Mouse (Mus musculus) kidney, adult 9 months (tissue): Measurements from ENCODE around the gene Tmem237.

ENCODE experiments used
- DNase-seq: peaks from one replicate; pipeline ENCODE4 v3.0.0; 2022

Gene Tmem237

GRCm38 (mm10) chr1:59119720-59120457 is at the start of gene Tmem237:
Gene Tmem237 (minus strand): TSS chr1:59120408.
- peak; percentile 89 for DNase-seq

GRCm38 (mm10) chr1:59169586-59169985 is 49.4 kb upstream of the Tmem237 start:
- DNase-seq: peak; percentile 70

- peak; percentile 65 for DNase-seq
Measured at GRCm38 (mm10) chr1:59168556-59168955, 48.3 kb upstream of the Tmem237 start.

GRCm38 (mm10) chr1:59167654-59168425 is 47.6 kb upstream of the Tmem237 start:
- no peak for DNase-seq

- DNase-seq: peak; percentile 65
Measured at GRCm38 (mm10) chr1:59166232-59166905, 46.2 kb upstream of the Tmem237 start.

- no peak for DNase-seq
Measured at GRCm38 (mm10) chr1:59163918-59164317, 43.7 kb upstream of the Tmem237 start.

GRCm38 (mm10) chr1:59163030-59163461 is 42.8 kb upstream of the Tmem237 start, which contains the start of gene Mpp4:
Gene Mpp4 (minus strand): TSS chr1:59163389.
- DNase-seq: no peak

GRCm38 (mm10) chr1:59162309-59163024 is 42.3 kb upstream of the Tmem237 start:
- DNase-seq: no peak

GRCm38 (mm10) chr1:59161396-59161795 is 41.2 kb upstream of the Tmem237 start:
- DNase-seq: no peak

- peak; percentile 83 for DNase-seq
Measured at GRCm38 (mm10) chr1:59160871-59161270, 40.7 kb upstream of the Tmem237 start.

- DNase-seq: no peak
Measured at GRCm38 (mm10) chr1:59159136-59159535, 38.9 kb upstream of the Tmem237 start.

GRCm38 (mm10) chr1:59158498-59158897 is 38.3 kb upstream of the Tmem237 start:
- DNase-seq: no peak

- DNase-seq: peak; percentile 93
Measured at GRCm38 (mm10) chr1:59157846-59158245, 37.6 kb upstream of the Tmem237 start.

GRCm38 (mm10) chr1:59152346-59152745 is 32.1 kb upstream of the Tmem237 start:
- DNase-seq: peak; percentile 71

- no peak for DNase-seq
Measured at GRCm38 (mm10) chr1:59150542-59150941, 30.3 kb upstream of the Tmem237 start.

- DNase-seq: peak; percentile 70
Measured at GRCm38 (mm10) chr1:59144543-59144942, 24.3 kb upstream of the Tmem237 start.

GRCm38 (mm10) chr1:59142809-59143208 is 22.6 kb upstream of the Tmem237 start:
- DNase-seq: peak; percentile 84

- DNase-seq: no peak
Measured at GRCm38 (mm10) chr1:59134419-59134818, 14.2 kb upstream of the Tmem237 start.

- DNase-seq: no peak
Measured at GRCm38 (mm10) chr1:59128879-59129278, 8.7 kb upstream of the Tmem237 start.

GRCm38 (mm10) chr1:59125558-59125957 is 5.3 kb upstream of the Tmem237 start:
- DNase-seq: no peak

GRCm38 (mm10) chr1:59110524-59110923 is 9.7 kb downstream of the Tmem237 start:
- peak; percentile 75 for DNase-seq

- peak; percentile 78 for DNase-seq
Measured at GRCm38 (mm10) chr1:59102071-59102470, 18.1 kb downstream of the Tmem237 start.

GRCm38 (mm10) chr1:59101020-59101419 is 19.2 kb downstream of the Tmem237 start:
- no peak for DNase-seq
